Comparison of ENCODE assay signal across 9 mouse cellular contexts in genomic region chr19:4855470-4855820, GRCm38 (mm10). TPM values are rescaled to one million over a fixed set of nuclear protein-coding genes. Genes with fewer than 3 reads are reported as not detected.
A peak's percentile ranks its signal among the peaks of the same experiment; 100 is the strongest.
DNase-seq lines count a peak whose midpoint lies in the region; ATAC-seq and TF ChIP-seq lines count a peak whose summit lies in the region.
"Had no signal": no experiment of that assay in that cellular context is flagged by ENCODE, and none has a peak within 500 bp of the region (broad histone marks: within the 10 kb centered on the region; RNA-seq: fewer than 3 reads in every experiment).

No protein-coding gene starts in this region.

- peak; percentile 27; the same call in 1 of the 2 replicates for ATAC-seq in heart, embryonic 14.5 days (ENCODE audit: insufficient number of reproducible peaks, insufficient read depth, low FRiP score, low read depth)
- ATAC-seq in heart, postnatal 0 days (ENCODE audit: insufficient read depth, low read depth): no peak; the same call in 1 of the 2 replicates
- ATAC-seq in liver, postnatal 0 days: no peak
- ATAC-seq in megakaryocyte-erythroid progenitor cell, adult 5-6 weeks (replicated peaks; ENCODE audit: low FRiP score, low TSS enrichment, poor library complexity, severe bottlenecking): no peak

- intact Hi-C loops in heart, postnatal 14 days (cut with DNase I): no loop called here

- no peak for DNase-seq in heart, postnatal 14 days
- DNase-seq in heart, postnatal 0 days (ENCODE audit: low spot score): no peak
- DNase-seq in liver, postnatal 0 days: no peak
- no peak for DNase-seq in c-Kit-positive CD71-positive TER-119-positive erythroid progenitor cells, embryonic 14.5 days (ENCODE audit: low spot score)
- DNase-seq in adrenal gland, adult 2 months: no peak
- DNase-seq: thymus, postnatal 36 days had no signal

- peak overlapping the region in 1 of 2 experiments; percentile 44; a peak in 1 of 4 replicates for H3K27ac ChIP-seq in heart, embryonic 14.5 days (replicated peaks in 1 of 2; ENCODE audit: control insufficient read depth in 1 of 2, insufficient read depth in 1 of 2, low read depth in 2 of 2, low read length in 2 of 2)
- no peak overlapping the region for H3K27ac ChIP-seq in bone marrow, adult 2 months (ENCODE audit: control insufficient read depth, insufficient read depth, low read depth, low read length, poor library complexity)
- H3K27ac ChIP-seq in heart, postnatal 0 days (ENCODE audit: low read depth): peak overlapping the region; percentile 56; the same call in 1 of the 2 replicates
- peak overlapping the region; percentile 60; the same call in 1 of the 2 replicates for H3K27ac ChIP-seq in liver, postnatal 0 days (ENCODE audit: low read depth)

- H3K4me1 ChIP-seq in heart, embryonic 14.5 days (ENCODE audit: control insufficient read depth in 2 of 2, insufficient read depth in 2 of 2, low read length in 2 of 2): peaks cover 3 to 6% of the 10 kb centered on the region in 2 experiments; a peak in 2 of 4 replicates
- H3K4me1 ChIP-seq in bone marrow, adult 2 months (ENCODE audit: control insufficient read depth, insufficient read depth, low read length): no peaks in the 10 kb centered on the region; the same call in 1 of the 2 replicates
- 0 out of 2 replicates have a peak, but pooled peaks cover 6% of the 10 kb centered on the region for H3K4me1 ChIP-seq in heart, postnatal 0 days (ENCODE audit: control insufficient read depth, insufficient read depth)
- peaks cover 32% of the 10 kb centered on the region for H3K4me1 ChIP-seq in liver, postnatal 0 days (ENCODE audit: insufficient read depth)

- TF ChIP-seq CTCF in bone marrow, adult 2 months (IDR thresholded peaks at IDR 0.05; ENCODE audit: control insufficient read depth, insufficient read depth, low read length): no peak
- TF ChIP-seq CTCF in heart, postnatal 0 days (IDR thresholded peaks at IDR 0.05; ENCODE audit: low read depth): no peak
- TF ChIP-seq CTCF in liver, postnatal 0 days (IDR thresholded peaks at IDR 0.05; ENCODE audit: low read depth): no peak

- no peaks in the 10 kb centered on the region for H3K36me3 ChIP-seq in heart, embryonic 14.5 days (ENCODE audit: control insufficient read depth, insufficient read depth, low read length)
- no peaks in the 10 kb centered on the region; the same call in 1 of the 2 replicates for H3K36me3 ChIP-seq in heart, postnatal 0 days (replicated peaks; ENCODE audit: control insufficient read depth, insufficient read depth, low read length)
- peaks cover 4% of the 10 kb centered on the region; the same call in 1 of the 2 replicates for H3K36me3 ChIP-seq in liver, postnatal 0 days (replicated peaks; ENCODE audit: insufficient read depth, low read length)

- 4% methylated on average over 14 of the region's 14 CpGs for WGBS in heart, embryonic 14.5 days
- WGBS in bone marrow, adult 2 months: 10% methylated on average over 14 of the region's 14 CpGs
- 2% methylated on average over 14 of the region's 14 CpGs for WGBS in heart, postnatal 0 days
- WGBS in liver, postnatal 0 days (ENCODE audit: insufficient replicate concordance): 9% methylated on average over 14 of the region's 14 CpGs

- H3K9me3 ChIP-seq in heart, embryonic 14.5 days (ENCODE audit: control insufficient read depth, low read length): no peaks in the 10 kb centered on the region
- no peaks in the 10 kb centered on the region for H3K9me3 ChIP-seq in heart, postnatal 0 days (replicated peaks; ENCODE audit: control insufficient read depth, low read length)
- no peaks in the 10 kb centered on the region for H3K9me3 ChIP-seq in liver, postnatal 0 days (ENCODE audit: low read length)

- H3K4me2 ChIP-seq in heart, embryonic 14.5 days (ENCODE audit: low read length): peak overlapping the region; percentile 96
- peak overlapping the region; percentile 95 for H3K4me2 ChIP-seq in heart, postnatal 0 days (ENCODE audit: low read depth, low read length)
- peak overlapping the region; percentile 95 for H3K4me2 ChIP-seq in liver, postnatal 0 days (ENCODE audit: low read depth, low read length)

- no peaks in the 10 kb centered on the region for H3K27me3 ChIP-seq in heart, embryonic 14.5 days (ENCODE audit: control insufficient read depth, insufficient read depth, low read length)
- H3K27me3 ChIP-seq in heart, postnatal 0 days (ENCODE audit: control insufficient read depth, insufficient read depth, low read length): no peaks in the 10 kb centered on the region
- H3K27me3 ChIP-seq in liver, postnatal 0 days (ENCODE audit: insufficient read depth, low read length): peaks cover 26% of the 10 kb centered on the region

- no peak for TF ChIP-seq POLR2A in bone marrow, adult 2 months (IDR thresholded peaks at IDR 0.05; ENCODE audit: borderline replicate concordance, control insufficient read depth, low read depth, low read length)

- peak overlapping the region; percentile 80 for H3K9ac ChIP-seq in heart, embryonic 14.5 days (ENCODE audit: low read length)
- peak overlapping the region; percentile 56 for H3K9ac ChIP-seq in heart, postnatal 0 days (replicated peaks; ENCODE audit: low read depth, low read length)
- H3K9ac ChIP-seq in liver, postnatal 0 days (replicated peaks): peak overlapping the region; percentile 71

- TF ChIP-seq EP300 in heart, postnatal 0 days (IDR thresholded peaks at IDR 0.05; ENCODE audit: low read depth): no peak
- no peak for TF ChIP-seq EP300 in liver, postnatal 0 days (IDR thresholded peaks at IDR 0.05; ENCODE audit: low read depth)

- H3K4me3 ChIP-seq in heart, embryonic 14.5 days (ENCODE audit: control insufficient read depth in 1 of 2, insufficient read depth in 1 of 2, low read depth in 1 of 2, low read length in 2 of 2): peak overlapping the region; percentile 65 to 91
- peak overlapping the region; percentile 41 for H3K4me3 ChIP-seq in bone marrow, adult 2 months (replicated peaks; ENCODE audit: control insufficient read depth, low read depth, low read length)
- peak overlapping the region; percentile 56 for H3K4me3 ChIP-seq in heart, postnatal 0 days (ENCODE audit: low read depth, low read length)
- peak overlapping the region; percentile 60 for H3K4me3 ChIP-seq in liver, postnatal 0 days (ENCODE audit: low read depth, low read length)

RNA-seq across cellular contexts. Expression of gene Ctsf, which starts 0.5 kb away (rescaled TPM):
- polyA plus RNA-seq in heart, embryonic 14.5 days (2014; fragmentation: Nextera tagmentation; extraction: Ambion mirVana): 36.9 and 39.2 TPM in 2 replicates
- total RNA-seq in heart, postnatal 14 days (2021): 10 to 100 TPM; 69.5 to 76.3 TPM
- 19.4 and 22.2 TPM in 2 replicates for polyA plus RNA-seq in bone marrow, adult 2 months (2011; ENCODE audit: insufficient read depth, insufficient read length, low replicate concordance, missing spikeins)
- 49.5 and 56.8 TPM in 2 replicates for total RNA-seq in heart, postnatal 0 days (2014; rRNA removed; ENCODE audit: low replicate concordance)
- polyA plus RNA-seq in heart, postnatal 0 days (2015; fragmentation: Nextera tagmentation; extraction: Ambion mirVana): 39.7 and 43.6 TPM in 2 replicates
- 49.4 and 54.4 TPM in 2 replicates for polyA plus RNA-seq in liver, postnatal 0 days (2015; fragmentation: Nextera tagmentation; extraction: Ambion mirVana)
- 1.3 and 2.9 TPM in 2 replicates for total RNA-seq in megakaryocyte-erythroid progenitor cell, adult 5-6 weeks (2014; fragmentation: Nextera tagmentation)
- total RNA-seq in megakaryocyte-erythroid progenitor cell, adult 5-6 weeks (2017): 2.7 and 7.5 TPM in 2 replicates
- 100 to 1,000 TPM; 214 to 421 TPM for total RNA-seq in adrenal gland, adult 2 months (2021)
- 1,208 and 1,259 TPM in 2 replicates for polyA plus RNA-seq in adrenal gland, adult 2 months (2012; rRNA removed)

RNA-seq across cellular contexts. Expression of gene Ccdc87, which starts 16.3 kb away (rescaled TPM):
- not detected in 2 replicates for polyA plus RNA-seq in heart, embryonic 14.5 days (2014; fragmentation: Nextera tagmentation; extraction: Ambion mirVana)
- total RNA-seq in heart, postnatal 14 days (2021): not detected
- not detected in 2 replicates for polyA plus RNA-seq in bone marrow, adult 2 months (2011; ENCODE audit: insufficient read depth, insufficient read length, low replicate concordance, missing spikeins)
- total RNA-seq in heart, postnatal 0 days (2014; rRNA removed; ENCODE audit: low replicate concordance): not detected in 2 replicates
- 0.08 and 0.10 TPM in 2 replicates for polyA plus RNA-seq in heart, postnatal 0 days (2015; fragmentation: Nextera tagmentation; extraction: Ambion mirVana)
- polyA plus RNA-seq in liver, postnatal 0 days (2015; fragmentation: Nextera tagmentation; extraction: Ambion mirVana): not detected in 2 replicates
- not detected in 2 replicates for total RNA-seq in megakaryocyte-erythroid progenitor cell, adult 5-6 weeks (2014; fragmentation: Nextera tagmentation)
- not detected in 2 replicates for total RNA-seq in megakaryocyte-erythroid progenitor cell, adult 5-6 weeks (2017)
- total RNA-seq in adrenal gland, adult 2 months (2021): under 1 TPM; 0.17 to 0.20 TPM
- polyA plus RNA-seq in adrenal gland, adult 2 months (2012; rRNA removed): 0.09 TPM in 1 of 2 replicates, not detected in the other

RNA-seq across cellular contexts. Expression of gene Ccs, which starts 16.3 kb away (rescaled TPM):
- 38.8 and 39.0 TPM in 2 replicates for polyA plus RNA-seq in heart, embryonic 14.5 days (2014; fragmentation: Nextera tagmentation; extraction: Ambion mirVana)
- 10 to 100 TPM; 29.3 to 29.9 TPM for total RNA-seq in heart, postnatal 14 days (2021)
- 77.4 and 91.7 TPM in 2 replicates for polyA plus RNA-seq in bone marrow, adult 2 months (2011; ENCODE audit: insufficient read depth, insufficient read length, low replicate concordance, missing spikeins)
- 23.2 and 58.6 TPM in 2 replicates for total RNA-seq in heart, postnatal 0 days (2014; rRNA removed; ENCODE audit: low replicate concordance)
- 41.8 and 42.1 TPM in 2 replicates for polyA plus RNA-seq in heart, postnatal 0 days (2015; fragmentation: Nextera tagmentation; extraction: Ambion mirVana)
- polyA plus RNA-seq in liver, postnatal 0 days (2015; fragmentation: Nextera tagmentation; extraction: Ambion mirVana): 144 and 154 TPM in 2 replicates
- 75.1 and 81.3 TPM in 2 replicates for total RNA-seq in megakaryocyte-erythroid progenitor cell, adult 5-6 weeks (2014; fragmentation: Nextera tagmentation)
- total RNA-seq in megakaryocyte-erythroid progenitor cell, adult 5-6 weeks (2017): 47.7 and 59.0 TPM in 2 replicates
- total RNA-seq in adrenal gland, adult 2 months (2021): 100 to 1,000 TPM in 1 of 2 experiments, 10 to 100 TPM in 1; 63.8 to 107 TPM
- polyA plus RNA-seq in adrenal gland, adult 2 months (2012; rRNA removed): 79.1 and 102 TPM in 2 replicates

RNA-seq across cellular contexts. Expression of gene Actn3, which starts 22.3 kb away (rescaled TPM):
- 1.5 and 2.0 TPM in 2 replicates for polyA plus RNA-seq in heart, embryonic 14.5 days (2014; fragmentation: Nextera tagmentation; extraction: Ambion mirVana)
- total RNA-seq in heart, postnatal 14 days (2021): under 1 TPM; 0.39 to 0.88 TPM
- polyA plus RNA-seq in bone marrow, adult 2 months (2011; ENCODE audit: insufficient read depth, insufficient read length, low replicate concordance, missing spikeins): 2.1 TPM in 1 of 2 replicates, not detected in the other
- total RNA-seq in heart, postnatal 0 days (2014; rRNA removed; ENCODE audit: low replicate concordance): 0.95 and 1.2 TPM in 2 replicates
- polyA plus RNA-seq in heart, postnatal 0 days (2015; fragmentation: Nextera tagmentation; extraction: Ambion mirVana): 0.72 and 0.78 TPM in 2 replicates
- 0.20 and 5.1 TPM in 2 replicates for polyA plus RNA-seq in liver, postnatal 0 days (2015; fragmentation: Nextera tagmentation; extraction: Ambion mirVana)
- total RNA-seq in megakaryocyte-erythroid progenitor cell, adult 5-6 weeks (2014; fragmentation: Nextera tagmentation): 2.2 and 4.0 TPM in 2 replicates
- 1.0 TPM in 1 of 2 replicates, not detected in the other for total RNA-seq in megakaryocyte-erythroid progenitor cell, adult 5-6 weeks (2017)
- total RNA-seq in adrenal gland, adult 2 months (2021): 1 to 10 TPM in 1 of 2 experiments, under 1 TPM in 1; 0.43 to 1.0 TPM
- 0.16 and 0.47 TPM in 2 replicates for polyA plus RNA-seq in adrenal gland, adult 2 months (2012; rRNA removed)

RNA-seq across cellular contexts. Expression of gene Zdhhc24, which starts 23.0 kb away (rescaled TPM):
- 7.2 and 8.2 TPM in 2 replicates for polyA plus RNA-seq in heart, embryonic 14.5 days (2014; fragmentation: Nextera tagmentation; extraction: Ambion mirVana)
- total RNA-seq in heart, postnatal 14 days (2021): 1 to 10 TPM; 4.3 to 4.6 TPM
- 6.3 and 11.0 TPM in 2 replicates for polyA plus RNA-seq in bone marrow, adult 2 months (2011; ENCODE audit: insufficient read depth, insufficient read length, low replicate concordance, missing spikeins)
- 8.7 and 11.6 TPM in 2 replicates for total RNA-seq in heart, postnatal 0 days (2014; rRNA removed; ENCODE audit: low replicate concordance)
- 5.9 TPM in 2 replicates for polyA plus RNA-seq in heart, postnatal 0 days (2015; fragmentation: Nextera tagmentation; extraction: Ambion mirVana)
- polyA plus RNA-seq in liver, postnatal 0 days (2015; fragmentation: Nextera tagmentation; extraction: Ambion mirVana): 4.3 and 5.4 TPM in 2 replicates
- total RNA-seq in megakaryocyte-erythroid progenitor cell, adult 5-6 weeks (2014; fragmentation: Nextera tagmentation): 16.5 and 20.3 TPM in 2 replicates
- total RNA-seq in megakaryocyte-erythroid progenitor cell, adult 5-6 weeks (2017): 8.8 and 13.2 TPM in 2 replicates
- 10 to 100 TPM; 16.7 to 21.8 TPM for total RNA-seq in adrenal gland, adult 2 months (2021)
- polyA plus RNA-seq in adrenal gland, adult 2 months (2012; rRNA removed): 78.3 and 80.4 TPM in 2 replicates

Comparison
In these comparisons a context has a peak if more than half of its experiments do, and no peak if none do; other contexts are left out.
1. RNA of gene Ctsf, which starts 0.5 kb away (polyA plus RNA-seq): 1,208 to 1,259 TPM in adrenal gland, adult 2 months; 49.4 to 54.4 TPM in liver, postnatal 0 days, 39.7 to 43.6 TPM in heart, postnatal 0 days, 36.9 to 39.2 TPM in heart, embryonic 14.5 days and 19.4 to 22.2 TPM in bone marrow, adult 2 months; every median in the first group is over 10 times any median in the second.
2. Peak in every context shown above with its lines, with median percentiles within 50 percentile points of each other: H3K4me2 ChIP-seq, H3K4me3 ChIP-seq and H3K9ac ChIP-seq.